Comparison of ENCODE assay signal across 7 mouse cellular contexts in the genomic region with DNA sequence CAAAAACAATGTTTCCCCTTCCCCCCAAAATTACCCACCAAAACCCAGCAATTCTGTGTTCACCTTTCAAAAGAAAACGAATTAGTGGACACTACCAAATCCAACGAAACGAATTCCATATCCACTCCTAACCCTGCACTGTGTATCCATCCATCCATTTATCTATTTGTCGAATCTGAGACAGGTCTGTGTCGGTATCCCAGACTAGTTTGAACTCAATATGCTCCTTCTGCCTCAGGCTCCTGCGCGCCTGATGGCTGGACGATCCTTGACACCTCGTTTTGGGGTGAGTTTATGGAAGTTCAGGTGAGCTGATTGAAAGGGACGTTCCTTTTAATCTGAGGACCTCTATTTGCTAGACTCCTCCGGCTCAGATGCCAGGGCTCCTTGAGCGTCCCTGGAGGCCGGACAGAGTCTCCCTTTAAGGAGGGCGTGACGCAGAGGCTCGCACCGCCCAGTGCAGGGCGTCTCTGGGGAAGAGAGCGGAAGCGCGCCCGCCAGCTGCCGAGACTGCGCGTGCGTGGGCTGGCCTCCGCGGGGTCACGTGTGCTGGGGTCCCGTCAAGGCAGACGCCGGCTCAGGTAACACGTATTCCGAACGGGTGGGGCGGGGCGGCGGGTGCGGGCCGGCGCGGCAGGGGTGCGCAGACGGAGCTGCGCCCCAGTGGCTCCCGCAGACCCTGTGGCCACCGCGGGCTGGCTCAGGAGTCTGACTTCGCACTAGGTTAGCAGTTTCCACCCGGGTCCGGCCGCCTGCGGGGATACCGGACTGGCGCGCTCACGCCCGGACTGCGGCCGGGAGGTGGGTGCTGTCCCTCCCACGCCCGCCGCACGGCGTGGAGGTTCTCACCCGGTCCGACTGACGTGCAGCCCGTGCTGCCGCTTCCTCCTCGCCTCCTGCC. TPM values are rescaled to one million over a fixed set of nuclear protein-coding genes. Genes with fewer than 3 reads are reported as not detected.
DNase-seq lines count a peak whose midpoint lies in the region; ATAC-seq lines count a peak whose summit lies in the region.

A gene (plus strand): TSS at position 474 of the 901 bp plus-strand sequence.

- H3K4me1 ChIP-seq in embryonic facial prominence, embryonic 11.5 days (ENCODE audit: control insufficient read depth, insufficient read depth, low read length): no peaks in the 10 kb centered on the region; the same call in 1 of the 2 replicates
- H3K4me1 ChIP-seq in limb, embryonic 11.5 days (ENCODE audit: control insufficient read depth, insufficient read depth, low read length): 0 out of 2 replicates have a peak, but pooled peaks cover 2% of the 10 kb centered on the region
- 0 out of 2 replicates have a peak, but pooled peaks cover 4% of the 10 kb centered on the region for H3K4me1 ChIP-seq in midbrain, embryonic 14.5 days (ENCODE audit: control insufficient read depth, insufficient read depth, low read length)

- H3K27me3 ChIP-seq in embryonic facial prominence, embryonic 11.5 days (ENCODE audit: control insufficient read depth, insufficient read depth, low read length): no peaks in the 10 kb centered on the region
- H3K27me3 ChIP-seq in limb, embryonic 11.5 days (ENCODE audit: control insufficient read depth, insufficient read depth, low read length): no peaks in the 10 kb centered on the region
- no peaks in the 10 kb centered on the region for H3K27me3 ChIP-seq in midbrain, embryonic 14.5 days (ENCODE audit: control insufficient read depth, insufficient read depth, low read length)

- peak within 1 kb of the TSS; percentile 79 for H3K27ac ChIP-seq in embryonic facial prominence, embryonic 11.5 days (replicated peaks; ENCODE audit: low read depth, low read length)
- peak within 1 kb of the TSS; percentile 88 for H3K27ac ChIP-seq in limb, embryonic 11.5 days (replicated peaks; ENCODE audit: low read depth, low read length)
- peak within 1 kb of the TSS; percentile 70 for H3K27ac ChIP-seq in midbrain, embryonic 14.5 days (replicated peaks; ENCODE audit: low read depth, low read length)

- WGBS in embryonic facial prominence, embryonic 11.5 days: 1% methylated on average over 70 of the region's 71 CpGs
- under 1% methylated on average over 69 of the region's 71 CpGs for WGBS in limb, embryonic 11.5 days
- 1% methylated on average over 71 of the region's 71 CpGs for WGBS in midbrain, embryonic 14.5 days

- H3K36me3 ChIP-seq in embryonic facial prominence, embryonic 11.5 days (replicated peaks; ENCODE audit: control insufficient read depth, insufficient read depth, low read depth, low read length): no peaks in the 10 kb centered on the region
- no peaks in the 10 kb centered on the region for H3K36me3 ChIP-seq in limb, embryonic 11.5 days (ENCODE audit: control insufficient read depth, insufficient read depth, low read length)
- no peaks in the 10 kb centered on the region for H3K36me3 ChIP-seq in midbrain, embryonic 14.5 days (ENCODE audit: control insufficient read depth, insufficient read depth, low read length)

- peak; percentile 95 for DNase-seq in adrenal gland, postnatal 14 days
- DNase-seq in embryonic facial prominence, embryonic 11.5 days (ENCODE audit: low spot score): peak; percentile 96
- peak; percentile 99 for DNase-seq in heart, adult 11 months
- DNase-seq in kidney, adult 18-20 months: peak; percentile 94
- DNase-seq in limb, embryonic 11.5 days (ENCODE audit: low spot score): peak; percentile 95
- peak; percentile 97 for DNase-seq in midbrain, embryonic 14.5 days
- peak; percentile 89 to 92 for DNase-seq in spleen, adult 18-20 months

- peak within 1 kb of the TSS; percentile 81 for H3K9ac ChIP-seq in embryonic facial prominence, embryonic 11.5 days (replicated peaks; ENCODE audit: low read length)
- peak within 1 kb of the TSS; percentile 79 for H3K9ac ChIP-seq in limb, embryonic 11.5 days (ENCODE audit: low read length)
- peak within 1 kb of the TSS; percentile 75 for H3K9ac ChIP-seq in midbrain, embryonic 14.5 days (replicated peaks; ENCODE audit: low read length)

- peak within 1 kb of the TSS; percentile 93 for H3K4me2 ChIP-seq in embryonic facial prominence, embryonic 11.5 days (ENCODE audit: low read depth, low read length)
- peak within 1 kb of the TSS; percentile 81 for H3K4me2 ChIP-seq in limb, embryonic 11.5 days (ENCODE audit: low read depth, severe bottlenecking)
- peak within 1 kb of the TSS; percentile 92 for H3K4me2 ChIP-seq in midbrain, embryonic 14.5 days (ENCODE audit: low read length)

- H3K4me3 ChIP-seq in embryonic facial prominence, embryonic 11.5 days (ENCODE audit: low read depth, low read length): peak within 1 kb of the TSS; percentile 74
- peak within 1 kb of the TSS; percentile 78 for H3K4me3 ChIP-seq in limb, embryonic 11.5 days (ENCODE audit: low read depth, low read length)
- peak within 1 kb of the TSS; percentile 74 for H3K4me3 ChIP-seq in midbrain, embryonic 14.5 days (replicated peaks; ENCODE audit: low read depth, low read length)

- H3K9me3 ChIP-seq in embryonic facial prominence, embryonic 11.5 days (replicated peaks; ENCODE audit: control insufficient read depth, low read length): no peaks in the 10 kb centered on the region
- H3K9me3 ChIP-seq in limb, embryonic 11.5 days (ENCODE audit: control insufficient read depth, low read length): no peaks in the 10 kb centered on the region
- no peaks in the 10 kb centered on the region for H3K9me3 ChIP-seq in midbrain, embryonic 14.5 days (ENCODE audit: control insufficient read depth, low read length)

- ATAC-seq in embryonic facial prominence, embryonic 11.5 days (replicated peaks; ENCODE audit: insufficient number of reproducible peaks, low FRiP score, low TSS enrichment, low read depth): peak; percentile 95
- ATAC-seq in limb, embryonic 11.5 days (ENCODE audit: insufficient number of reproducible peaks, low FRiP score, low TSS enrichment, low read depth): peak; percentile 94
- peak; percentile 95 for ATAC-seq in midbrain, embryonic 14.5 days (ENCODE audit: low FRiP score, low TSS enrichment)

RNA-seq across cellular contexts. Expression of the gene that starts here (rescaled TPM):
- total RNA-seq in adrenal gland, postnatal 14 days (2021): 16.4 and 22.6 TPM in 2 replicates
- polyA plus RNA-seq in embryonic facial prominence, embryonic 11.5 days (2014; fragmentation: Nextera tagmentation; extraction: Ambion mirVana): 16.7 and 19.0 TPM in 2 replicates
- polyA plus RNA-seq in limb, embryonic 11.5 days (2014; fragmentation: Nextera tagmentation; extraction: Ambion mirVana): 15.1 and 17.7 TPM in 2 replicates
- 31.6 and 41.1 TPM in 2 replicates for polyA plus RNA-seq in midbrain, embryonic 14.5 days (2014; fragmentation: Nextera tagmentation; extraction: Ambion mirVana)

Comparison
In these comparisons a context has a peak if more than half of its experiments do, and no peak if none do; other contexts are left out.
1. Peak in every context shown above with its lines: DNase-seq, ATAC-seq, H3K4me3 ChIP-seq and H3K27ac ChIP-seq.